Mouse (Mus musculus): ENCODE measurements around the gene Tlr12.
A peak's percentile ranks its signal among the peaks of the same experiment; 100 is the strongest.

Gene Tlr12

GRCm38 (mm10) chr4:128617363-128618120, 877 bp downstream of the Tlr12 start:
- no peak for DNase-seq

GRCm38 (mm10) chr4:128615761-128616160, 2.7 kb downstream of the Tlr12 start:
- no peak for DNase-seq

DNA sequence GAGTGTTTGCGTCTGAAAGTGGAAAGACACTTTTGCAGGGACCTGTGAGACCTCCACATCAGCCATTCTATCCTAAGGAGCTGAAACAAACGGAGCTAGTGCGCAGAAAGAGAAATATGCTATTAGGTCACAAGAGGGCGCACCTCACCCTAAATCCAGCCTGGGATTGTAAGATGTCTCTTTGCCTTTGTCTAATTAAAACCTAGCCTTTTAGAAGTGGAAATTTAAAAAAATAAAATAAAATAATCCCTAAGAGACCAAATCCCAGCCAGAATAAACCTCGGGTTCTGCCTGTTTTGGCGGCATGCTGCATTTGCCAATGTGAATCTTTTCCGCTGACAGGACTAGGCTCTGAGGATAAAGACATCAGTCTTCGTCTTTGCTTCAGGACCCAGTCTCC, 5.1 kb downstream of the Tlr12 start:
- peak; percentile 48 for DNase-seq

DNA sequence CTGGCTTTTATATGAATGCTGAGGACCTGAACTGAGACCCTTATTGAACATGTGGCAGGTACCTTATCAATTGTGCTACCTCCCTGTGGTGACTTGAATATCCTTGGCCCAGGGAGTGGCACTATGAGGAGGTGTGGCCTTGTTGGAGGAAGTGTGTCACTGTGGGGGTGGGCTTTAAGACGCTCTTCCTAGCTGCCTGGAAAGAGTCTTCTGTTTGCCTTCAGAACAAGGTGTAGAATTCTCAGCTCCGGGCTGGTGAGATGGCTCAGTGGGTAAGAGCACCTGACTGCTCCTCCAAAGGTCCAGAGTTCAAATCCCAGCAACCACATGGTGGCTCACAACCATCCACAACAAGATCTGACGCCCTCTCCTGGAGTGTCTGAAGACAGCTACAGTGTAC, 6.7 kb downstream of the Tlr12 start:
- peak; percentile 38 for DNase-seq

GRCm38 (mm10) chr4:128610706-128611105, 7.7 kb downstream of the Tlr12 start:
- DNase-seq = peak; percentile 61

DNA sequence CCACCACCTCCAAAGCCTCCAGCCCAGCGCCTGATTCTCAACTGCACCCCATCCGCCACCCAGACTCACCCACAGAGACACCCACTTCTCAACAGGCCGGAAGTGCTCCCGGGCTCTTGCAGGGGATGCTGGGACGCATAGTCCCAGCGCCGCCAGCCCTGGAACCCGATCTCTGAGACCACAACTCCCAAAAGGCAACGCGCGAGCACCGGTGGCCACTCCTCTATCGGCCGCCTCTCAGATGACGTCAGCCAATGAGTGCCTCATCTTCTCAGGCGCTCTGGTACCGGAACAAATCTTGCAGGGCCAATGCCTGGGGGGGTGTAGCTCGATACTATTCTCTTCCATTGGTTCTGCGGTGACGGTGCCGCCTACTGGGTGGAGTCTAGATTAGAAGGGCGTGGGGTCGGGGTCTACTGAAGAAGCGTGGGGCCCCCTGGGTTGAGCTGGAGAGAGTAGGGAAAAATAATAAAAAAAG, 8.5 kb downstream of the Tlr12 start, which contains the start of gene Zscan20:
Gene Zscan20, minus strand, starts transcription at position 174 of the 478 bp plus-strand sequence.
- peak; percentile 99 for DNase-seq

DNA sequence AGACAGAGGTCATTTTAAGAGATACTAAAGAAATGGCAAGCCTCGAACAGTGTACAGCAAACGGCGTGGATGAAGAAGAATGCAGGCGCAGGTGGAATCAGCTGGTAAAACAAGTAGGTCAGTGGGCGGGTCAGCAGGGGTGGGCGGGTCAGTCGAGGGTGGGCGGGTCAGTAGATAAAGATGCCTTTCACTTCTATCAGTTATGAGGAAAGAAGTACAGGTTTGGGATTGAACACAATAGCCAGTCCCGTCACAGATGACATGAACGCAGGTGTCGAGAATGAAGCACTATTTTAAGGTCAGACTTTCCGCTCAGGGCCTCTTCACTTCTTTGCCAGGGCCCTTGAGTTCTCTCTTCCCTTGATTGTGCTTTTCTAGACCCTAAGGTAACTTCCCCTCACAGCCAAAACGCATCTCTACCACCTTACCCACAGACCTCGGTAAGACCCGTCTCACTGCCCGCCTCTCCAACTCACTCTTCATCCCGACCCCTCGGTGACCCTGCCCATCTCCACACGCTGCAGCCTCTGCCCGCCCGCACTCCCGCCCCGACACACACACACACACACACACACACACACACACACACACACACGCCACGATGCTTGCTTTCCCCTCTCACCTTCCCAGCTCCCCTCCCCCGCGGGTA, 9.0 kb downstream of the Tlr12 start:
- DNase-seq = no peak

GRCm38 (mm10) chr4:128607661-128608060, 10.8 kb downstream of the Tlr12 start:
- peak; percentile 40 for DNase-seq

GRCm38 (mm10) chr4:128606586-128606985, 11.8 kb downstream of the Tlr12 start:
- DNase-seq = no peak

- DNase-seq = no peak
Observed at GRCm38 (mm10) chr4:128597801-128598560, 20.4 kb downstream of the Tlr12 start.

GRCm38 (mm10) chr4:128594062-128594461, 24.4 kb downstream of the Tlr12 start:
- no peak for DNase-seq

- no peak for DNase-seq
Observed at GRCm38 (mm10) chr4:128593286-128593685, 25.1 kb downstream of the Tlr12 start.

DNA sequence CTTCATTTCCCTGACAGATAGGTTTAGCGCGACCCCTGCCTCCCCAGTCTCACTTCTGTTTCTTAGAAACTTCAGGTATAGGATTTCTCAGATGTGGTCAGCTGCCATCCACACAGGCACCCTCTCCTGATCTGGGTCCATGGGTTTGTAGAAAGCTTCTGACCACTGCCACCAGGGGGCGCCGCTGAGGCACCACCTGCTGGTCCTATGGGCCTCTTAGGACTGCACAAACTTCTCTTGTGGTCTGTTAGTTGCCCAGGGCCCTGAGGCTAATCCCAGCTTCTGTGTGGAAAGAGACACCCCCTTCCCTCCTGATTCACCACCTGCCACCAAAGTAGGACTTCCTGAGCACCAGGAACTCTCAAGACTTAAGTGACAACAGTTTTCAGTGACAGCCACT, 39.2 kb downstream of the Tlr12 start:
- DNase-seq = no peak

DNA sequence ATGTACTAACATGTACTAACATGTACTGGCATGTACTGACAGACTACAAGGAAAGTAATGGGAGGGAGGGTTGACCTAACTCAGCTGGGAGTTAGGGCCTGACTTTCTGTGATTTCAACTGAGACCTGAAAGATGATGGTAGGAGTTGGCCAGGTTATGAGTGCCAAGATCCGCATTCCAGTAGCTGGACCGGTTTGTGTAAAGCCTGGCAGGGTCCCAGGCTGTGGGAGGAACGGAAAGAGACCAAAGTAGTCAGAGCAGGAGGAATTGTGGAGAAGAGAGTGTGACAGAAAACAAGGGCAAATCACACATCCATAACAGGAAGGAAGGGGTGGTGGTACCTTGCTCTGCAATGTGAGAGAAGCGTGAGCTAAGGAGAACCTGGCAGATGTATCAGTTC, 42.6 kb downstream of the Tlr12 start:
- DNase-seq = no peak

Data from cerebellum, adult 9-11 months (tissue).